Mouse (Mus musculus) forebrain, embryonic 11.5 days (tissue): ENCODE data around the gene Gm18596. TPM values are rescaled to one million over a fixed set of nuclear protein-coding genes. Genes with fewer than 3 reads are reported as not detected.
"Not testable (repeated sequence)": the region's sequence is repeated elsewhere in the genome, so short reads cannot be mapped to it uniquely, and the experiment has no call there.

Experiments
- ATAC-seq: fragments of 200-750 bp; cut with Nextera tagmentation; replicated peaks from 2 replicates; pipeline ENCODE4 v1.8.0; 2017; ENCODE audit warnings: moderate TSS enrichment; ENCODE audit not compliant: low FRiP score
- DNase-seq: peaks from one replicate; pipeline ENCODE4 v3.0.0-alpha.2; 2017; ENCODE audit warnings: low spot score
- H3K27ac ChIP-seq: fragments of 300-500 bp; sonication (generic); 2 replicates; pipeline ENCODE4 v1.5.1; 2014; ENCODE audit warnings: low read depth, low read length
- H3K27me3 ChIP-seq: fragments of 300-500 bp; sonication (generic); 2 replicates; pipeline ENCODE4 v1.6.1; 2014; ENCODE audit warnings: mild to moderate bottlenecking, low read length, mixed read lengths; ENCODE audit not compliant: control insufficient read depth, insufficient read depth
- H3K36me3 ChIP-seq: fragments of 300-500 bp; sonication (generic); 2 replicates; pipeline ENCODE4 v1.6.1; 2014; ENCODE audit warnings: mild to moderate bottlenecking, low read length, moderate library complexity, mixed read lengths; ENCODE audit not compliant: control insufficient read depth, insufficient read depth
- H3K4me1 ChIP-seq: fragments of 300-500 bp; sonication (generic); replicated peaks from 2 replicates; pipeline ENCODE4 v1.6.1; 2014; ENCODE audit warnings: low read length, mixed read lengths; ENCODE audit not compliant: control insufficient read depth, insufficient read depth
- H3K4me2 ChIP-seq: fragments of 300-500 bp; sonication (generic); 2 replicates; pipeline ENCODE4 v1.6.1; 2014; ENCODE audit warnings: low read depth, mild to moderate bottlenecking, low read length, moderate library complexity, mixed read lengths; ENCODE audit not compliant: severe bottlenecking
- H3K4me3 ChIP-seq: fragments of 300-500 bp; sonication (generic); 2 replicates; pipeline ENCODE4 v1.5.1; 2014; ENCODE audit warnings: low read depth, low read length
- H3K9ac ChIP-seq: fragments of 300-500 bp; sonication (generic); 2 replicates; pipeline ENCODE4 v1.6.1; 2014; ENCODE audit warnings: low read length
- H3K9me3 ChIP-seq: fragments of 300-500 bp; sonication (generic); 2 replicates; pipeline ENCODE4 v1.6.1; 2016; ENCODE audit warnings: low read length, mixed read lengths; ENCODE audit not compliant: control insufficient read depth
- WGBS: fragments of 180-500 bp; shearing (Covaris S2); extraction: QIAGEN DNeasy Blood & Tissue Kit; methylation state at CpG from one replicate; pipeline ENCODE4 v1.1.7; 2014; 5-methylcytosine and 5-hydroxymethylcytosine counted together
- polyA plus RNA-seq: library from polyadenylated mRNA; unstranded; fragments of >200 nt; fragmentation: Nextera tagmentation; extraction: Ambion mirVana; gene quantifications from 2 replicates; pipeline ENCODE4 v1.2.1, GENCODE M21; 2014

Gene Gm18596
- polyA plus RNA-seq, 1 experiment from 2014 or later: not detected

DNA sequence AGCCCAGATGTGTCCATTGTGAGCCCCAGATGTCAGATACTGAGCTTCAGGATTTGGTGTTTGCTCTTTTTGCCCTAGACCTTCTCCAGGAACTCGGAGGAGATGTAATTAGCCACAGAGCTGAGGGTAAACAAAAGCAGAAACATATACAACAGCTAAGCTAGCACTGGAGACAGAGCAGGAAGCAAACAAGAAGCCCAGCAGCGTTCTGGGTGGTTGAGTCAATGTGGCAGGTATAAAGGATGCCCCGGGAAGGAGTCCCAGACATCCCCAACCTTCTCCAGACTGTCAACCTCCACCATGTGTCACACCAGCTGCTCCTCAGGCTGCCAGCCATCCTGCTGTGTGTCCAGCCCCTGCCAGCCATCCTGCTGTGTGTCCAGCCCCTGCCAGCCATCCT, 16.3 kb downstream of the Gm18596 start, which contains the start of gene Gm10100:
TSS of gene Gm10100 (plus strand) at position 301 of the 400 bp plus-strand sequence.
- Histone ChIP-seq H3K9ac (no peak within 1 kb of the TSS), H3K4me2 (no peak within 1 kb of the TSS), H3K4me3 (no peak within 1 kb of the TSS), H3K36me3 (no peaks in the 10 kb centered on the region), H3K4me1 (no peaks in the 10 kb centered on the region), H3K27me3 (no peaks in the 10 kb centered on the region), H3K27ac (no peak within 1 kb of the TSS), H3K9me3 (no peaks in the 10 kb centered on the region)
- 52% methylated on average over 3 of the region's 3 CpGs for WGBS
- DNase-seq: no peak
- ATAC-seq: no peak

DNA sequence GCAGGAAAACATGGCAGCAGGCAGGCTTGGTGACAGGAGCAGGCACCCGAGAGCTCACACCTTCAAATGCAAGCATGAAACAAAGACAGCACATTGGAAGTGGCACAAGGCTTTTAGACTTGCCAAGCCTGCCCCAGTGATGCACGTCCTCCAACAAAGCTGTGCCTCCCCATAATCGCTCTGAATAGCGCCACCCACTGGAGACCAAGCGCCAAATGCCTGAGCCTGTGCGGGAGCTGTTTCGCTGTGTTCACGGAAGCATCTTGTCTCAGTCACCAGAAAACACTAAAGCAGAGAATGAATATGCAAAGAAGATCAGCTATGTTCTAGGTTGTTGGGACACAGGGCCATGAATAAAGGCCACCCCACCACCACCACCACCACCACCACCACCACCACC, 17.6 kb downstream of the Gm18596 start:
- H3K9ac ChIP-seq: no peak overlapping the region
- DNase-seq (no peak), ATAC-seq (no peak)
- no peaks in the 10 kb centered on the region for H3K36me3 ChIP-seq
- H3K9me3 ChIP-seq: no peaks in the 10 kb centered on the region
- no peaks in the 10 kb centered on the region for H3K4me1 ChIP-seq
- H3K27ac ChIP-seq: no peak overlapping the region
- H3K4me2 ChIP-seq: no peak overlapping the region
- no peak overlapping the region for H3K4me3 ChIP-seq
- no peaks in the 10 kb centered on the region for H3K27me3 ChIP-seq
- 83% methylated on average over 8 of the region's 8 CpGs for WGBS

DNA sequence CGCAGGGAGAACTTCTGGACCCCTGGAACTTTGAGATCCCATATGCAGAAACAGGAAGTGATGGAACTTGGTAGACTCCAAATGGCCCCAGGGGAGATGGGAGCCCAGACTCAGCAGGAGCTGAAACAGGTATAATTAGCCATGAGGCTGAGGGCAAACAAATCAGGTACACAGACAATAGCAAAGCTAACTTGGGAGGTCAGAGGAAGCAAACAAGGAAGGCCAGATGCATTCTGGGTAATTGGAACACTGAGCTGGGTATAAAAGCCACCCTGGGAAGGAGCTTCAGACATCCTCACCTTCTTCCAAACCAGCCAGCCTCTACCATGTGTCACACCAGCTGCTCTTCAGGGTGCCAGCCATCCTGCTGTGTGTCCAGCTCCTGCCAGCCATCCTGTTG, 22.1 kb downstream of the Gm18596 start, which contains the start of gene Krtap12-1:
TSS of gene Krtap12-1 (plus strand) at position 301 of the 400 bp plus-strand sequence.
- 64% methylated on average over 1 of the region's 1 CpGs for WGBS
- H3K9ac ChIP-seq, H3K4me3 ChIP-seq, H3K4me2 ChIP-seq, H3K27ac ChIP-seq, ATAC-seq, H3K27me3 ChIP-seq, DNase-seq, H3K4me1 ChIP-seq, H3K9me3 ChIP-seq, H3K36me3 ChIP-seq: not testable (repeated sequence)

DNA sequence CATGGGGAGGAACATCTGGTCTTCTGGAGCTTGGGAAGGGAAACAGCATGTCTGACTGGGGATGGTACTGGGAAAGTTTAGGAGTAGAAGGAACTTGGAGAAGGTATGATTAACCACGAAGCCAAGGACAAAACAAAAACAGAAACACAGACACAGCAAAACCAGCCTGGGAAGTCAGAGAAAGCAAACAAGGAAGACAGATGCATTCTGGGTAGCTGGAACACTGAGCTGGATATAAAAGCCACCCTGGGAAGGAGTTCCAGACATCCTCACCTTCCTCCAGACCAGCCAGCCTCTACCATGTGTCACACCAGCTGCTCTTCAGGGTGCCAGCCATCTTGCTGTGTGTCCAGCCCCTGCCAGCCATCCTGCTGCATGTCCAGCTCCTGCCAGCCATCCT, 26.9 kb downstream of the Gm18596 start, which contains the start of gene Gm10142:
TSS of gene Gm10142 (plus strand) at position 301 of the 400 bp plus-strand sequence.
- ATAC-seq (no peak), DNase-seq (no peak)
- no peaks in the 10 kb centered on the region for H3K9me3 ChIP-seq
- no peak within 1 kb of the TSS for H3K4me2 ChIP-seq
- no peaks in the 10 kb centered on the region for H3K4me1 ChIP-seq
- no peaks in the 10 kb centered on the region for H3K36me3 ChIP-seq
- 80% methylated on average over 1 of the region's 1 CpGs for WGBS
- H3K4me3 ChIP-seq: no peak within 1 kb of the TSS
- no peaks in the 10 kb centered on the region for H3K27me3 ChIP-seq
- no peak within 1 kb of the TSS for H3K27ac ChIP-seq
- no peak within 1 kb of the TSS for H3K9ac ChIP-seq

- Histone ChIP-seq H3K9me3 (no peaks in the 10 kb centered on the region), H3K4me1 (no peaks in the 10 kb centered on the region), H3K36me3 (no peaks in the 10 kb centered on the region), H3K9ac (no peak overlapping the region), H3K4me2 (no peak overlapping the region), H3K27ac (no peak overlapping the region), H3K4me3 (no peak overlapping the region), H3K27me3 (no peaks in the 10 kb centered on the region)
- WGBS: 79% methylated on average over 4 of the region's 4 CpGs
- DNase-seq (no peak), ATAC-seq (no peak)
Observed at GRCm38 (mm10) chr10:77713734-77714133, 28.7 kb downstream of the Gm18596 start.

GRCm38 (mm10) chr10:77711157-77711556, 31.3 kb downstream of the Gm18596 start, which contains the start of gene Gm10024:
Gene Gm10024 (plus strand): TSS chr10:77711457.
- not testable (repeated sequence) for H3K4me1 ChIP-seq, DNase-seq, ATAC-seq, H3K36me3 ChIP-seq, H3K4me3 ChIP-seq, H3K27me3 ChIP-seq, H3K27ac ChIP-seq, H3K9ac ChIP-seq, H3K9me3 ChIP-seq, H3K4me2 ChIP-seq

GRCm38 (mm10) chr10:77709831-77710230, 32.6 kb downstream of the Gm18596 start:
- DNase-seq (no peak), ATAC-seq (no peak)
- Histone ChIP-seq H3K9ac (no peak overlapping the region), H3K27ac (no peak overlapping the region), H3K27me3 (no peaks in the 10 kb centered on the region), H3K4me3 (no peak overlapping the region), H3K9me3 (no peaks in the 10 kb centered on the region), H3K4me1 (no peaks in the 10 kb centered on the region), H3K4me2 (no peak overlapping the region), H3K36me3 (no peaks in the 10 kb centered on the region)
- WGBS: 79% methylated on average over 3 of the region's 3 CpGs

GRCm38 (mm10) chr10:77706326-77706725, 36.1 kb downstream of the Gm18596 start, which contains the start of gene Gm10272:
Gene Gm10272 (plus strand): TSS chr10:77706626.
- H3K9me3 ChIP-seq: no peaks in the 10 kb centered on the region
- no peaks in the 10 kb centered on the region for H3K27me3 ChIP-seq
- H3K36me3 ChIP-seq: no peaks in the 10 kb centered on the region
- no peak within 1 kb of the TSS for H3K27ac ChIP-seq
- no peak within 1 kb of the TSS for H3K4me2 ChIP-seq
- H3K9ac ChIP-seq: no peak within 1 kb of the TSS
- H3K4me1 ChIP-seq: no peaks in the 10 kb centered on the region
- ATAC-seq (no peak), DNase-seq (no peak)
- H3K4me3 ChIP-seq: no peak within 1 kb of the TSS
- WGBS: 92% methylated on average over 1 of the region's 1 CpGs

DNA sequence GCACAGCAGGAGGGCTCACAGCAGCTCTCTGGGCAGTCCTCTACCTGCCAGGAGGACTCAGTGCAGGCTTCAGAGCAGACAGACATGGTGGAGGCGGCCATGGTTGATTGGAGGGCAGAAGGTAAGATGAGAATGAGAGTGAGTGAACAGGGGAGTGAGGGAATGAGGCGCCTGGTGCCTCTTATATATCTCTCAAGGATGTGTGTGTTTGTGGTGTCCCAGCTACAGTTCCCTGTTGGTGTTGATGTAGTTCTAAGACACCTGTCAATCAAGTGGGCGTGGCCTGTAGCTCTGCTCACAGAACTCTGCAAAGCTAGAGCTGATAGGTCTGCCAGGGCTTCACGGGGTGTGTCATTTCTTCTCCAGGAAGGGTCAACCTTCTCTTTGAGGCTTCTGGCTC, 45.3 kb downstream of the Gm18596 start, which contains the start of gene Gm9508:
TSS of gene Gm9508 (minus strand) at position 101 of the 400 bp plus-strand sequence.
- ATAC-seq (no peak), DNase-seq (no peak)
- no peak within 1 kb of the TSS for H3K9ac ChIP-seq
- H3K27me3 ChIP-seq: no peaks in the 10 kb centered on the region
- H3K4me3 ChIP-seq: no peak within 1 kb of the TSS
- no peaks in the 10 kb centered on the region for H3K9me3 ChIP-seq
- H3K27ac ChIP-seq: no peak within 1 kb of the TSS
- no peaks in the 10 kb centered on the region for H3K36me3 ChIP-seq
- H3K4me1 ChIP-seq: no peaks in the 10 kb centered on the region
- 46% methylated on average over 4 of the region's 4 CpGs for WGBS
- H3K4me2 ChIP-seq: no peak within 1 kb of the TSS
